Mouse (Mus musculus): ENCODE measurements around the gene Adam15. TPM values are rescaled to one million over a fixed set of nuclear protein-coding genes. Genes with fewer than 3 reads are reported as not detected.

Adam15 gene
- total RNA-seq, 2 experiments from 2014 or later, result 108 to 123 TPM

DNA sequence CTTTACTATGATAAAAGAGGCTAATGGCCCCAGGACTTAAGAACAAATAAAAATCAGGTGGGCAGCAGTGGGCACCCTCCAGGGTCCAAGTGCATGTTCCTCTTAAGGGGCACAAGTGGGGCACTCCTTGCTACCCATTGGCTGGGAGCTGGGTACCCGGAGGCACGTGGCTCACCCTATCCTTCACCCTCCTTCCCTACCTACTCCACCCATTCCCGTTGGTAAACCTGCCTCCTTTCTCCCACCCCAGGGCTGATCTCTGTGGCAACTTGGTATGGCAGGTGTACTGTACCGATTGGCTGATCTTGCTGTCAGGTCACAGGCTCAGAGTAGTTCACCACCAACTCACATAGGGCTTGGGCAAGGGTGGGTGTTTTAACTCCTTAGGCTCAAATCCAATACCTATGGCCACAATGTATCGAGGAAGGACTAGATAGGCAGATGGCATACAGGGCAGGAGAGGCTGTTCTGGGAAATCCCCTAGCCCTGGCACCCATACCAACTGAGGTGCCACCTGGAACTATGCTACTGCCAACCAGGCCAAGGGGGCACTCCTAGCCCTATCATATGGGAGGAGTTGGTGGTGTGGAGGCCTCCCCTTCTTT lies 34.0 kb upstream of the Adam15 start:
- no peak for DNase-seq

DNA sequence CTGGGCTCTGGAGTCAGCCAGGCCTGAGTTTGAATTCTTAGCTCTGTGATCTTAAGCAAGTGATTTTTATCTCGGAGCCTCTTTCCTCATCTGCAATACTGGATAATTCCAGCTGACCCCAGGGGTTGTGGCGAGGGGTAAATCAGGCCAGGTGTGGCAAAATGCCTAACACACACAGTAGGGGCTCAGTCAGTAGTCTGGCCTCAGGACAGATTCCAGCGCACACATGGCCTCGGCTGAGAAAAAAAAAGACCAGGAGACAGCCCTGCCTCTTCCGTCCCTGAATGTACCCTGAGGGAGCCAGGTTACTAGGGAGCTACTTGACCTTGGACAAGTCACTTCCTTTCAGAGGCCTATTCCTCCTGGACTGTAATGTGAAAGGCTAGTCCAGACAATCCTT lies 33.2 kb upstream of the Adam15 start:
- DNase-seq, result no peak

DNA sequence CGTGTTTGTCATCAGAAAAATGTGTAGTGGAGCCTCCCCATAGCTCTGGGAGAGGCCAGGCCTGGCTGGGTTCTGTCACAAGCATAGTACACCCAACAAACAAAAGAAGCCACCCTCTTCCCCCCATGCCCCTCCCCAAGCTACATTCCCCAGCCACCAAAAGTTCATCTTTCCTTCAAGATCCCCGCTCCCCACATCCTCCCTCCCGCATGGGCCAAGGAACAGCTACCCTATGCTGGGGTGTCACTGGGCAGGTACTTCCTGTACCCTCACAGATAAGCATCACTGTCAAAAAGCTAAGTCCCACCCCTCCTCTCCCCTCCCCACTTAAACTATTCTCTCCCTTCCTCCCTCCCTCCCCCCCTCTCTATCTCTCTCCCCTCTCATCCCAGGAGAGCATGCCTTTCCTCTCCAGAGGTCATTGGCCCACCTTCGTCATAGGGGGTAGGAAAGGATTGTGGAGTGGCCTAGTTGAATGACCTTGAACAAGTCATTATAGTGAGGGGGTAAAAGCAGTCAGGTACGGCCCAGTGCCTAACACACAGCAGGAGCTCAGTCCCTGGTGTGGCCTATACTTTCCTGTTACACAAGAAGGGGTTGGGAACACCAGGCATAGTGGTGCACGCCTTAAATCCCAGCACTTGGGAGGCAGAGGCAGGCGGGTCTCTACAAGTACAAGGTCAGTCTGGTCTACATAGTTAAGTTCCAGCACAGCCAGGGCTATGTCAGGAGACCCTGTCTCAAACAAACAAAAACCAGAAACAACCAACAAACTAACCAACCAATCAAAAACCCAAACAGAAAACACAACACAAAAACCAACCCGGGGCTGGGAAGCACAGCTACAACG lies 32.5 kb upstream of the Adam15 start:
- DNase-seq, result no peak

DNA sequence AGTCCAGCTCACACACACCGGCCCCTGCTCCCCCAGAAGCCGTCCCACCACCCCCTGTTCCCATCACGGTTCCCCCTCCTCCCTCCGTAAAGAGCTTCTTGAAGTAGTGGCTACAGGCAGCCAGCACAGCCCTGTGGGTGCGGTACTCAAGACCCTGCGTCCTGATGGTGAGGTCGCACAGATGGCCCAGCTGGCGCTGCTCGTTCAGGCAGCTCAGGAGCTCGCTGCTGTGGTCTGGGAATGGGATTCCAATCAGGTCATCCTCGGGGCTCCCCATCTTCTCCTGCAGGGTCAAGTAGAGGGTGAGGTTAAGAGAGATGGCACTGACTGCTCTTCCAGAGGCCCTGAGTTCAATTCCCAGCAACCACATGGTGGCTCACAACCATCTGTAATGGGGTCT lies 31.4 kb upstream of the Adam15 start:
- DNase-seq, result no peak

DNA sequence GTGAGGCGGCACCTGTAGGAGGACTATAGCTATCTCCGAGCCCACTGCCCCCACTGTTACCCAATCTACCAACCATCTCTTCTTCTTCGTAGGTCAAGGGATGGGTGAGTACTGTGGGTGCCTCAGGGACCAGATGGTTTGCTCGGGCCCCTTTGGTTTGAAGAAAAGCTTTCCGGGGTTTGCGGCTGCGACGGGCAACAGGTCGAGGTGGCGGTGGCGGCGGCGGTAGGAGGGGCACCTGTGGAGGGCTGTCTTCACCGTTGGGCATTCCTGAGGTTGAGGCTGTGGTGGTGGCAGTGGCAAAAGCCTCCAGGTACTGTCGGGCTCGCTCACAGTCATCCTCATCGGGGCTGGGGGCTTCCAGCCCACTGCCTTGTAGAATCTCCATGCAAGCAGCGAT lies 30.9 kb upstream of the Adam15 start:
- DNase-seq, result no peak

DNA sequence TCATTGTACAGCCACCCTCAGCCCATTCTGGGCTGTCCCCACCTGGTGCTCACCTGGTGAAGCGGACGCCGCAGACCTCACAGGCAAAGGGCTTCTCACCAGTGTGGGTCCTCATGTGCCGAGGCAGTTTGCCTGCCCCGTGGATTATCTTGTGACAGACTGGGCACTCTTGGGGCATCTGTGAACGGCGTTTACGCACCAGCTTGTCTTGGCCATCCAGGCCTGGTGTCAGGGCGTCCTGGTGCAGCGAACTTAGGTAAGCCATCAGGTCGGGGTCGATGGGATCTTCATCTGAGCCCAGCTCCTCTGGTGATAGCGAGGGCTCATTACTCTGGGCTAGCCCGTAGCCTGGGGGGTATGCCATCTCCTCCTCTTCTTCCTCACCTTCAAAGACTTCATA lies 30.5 kb upstream of the Adam15 start:
- no peak for DNase-seq

DNA sequence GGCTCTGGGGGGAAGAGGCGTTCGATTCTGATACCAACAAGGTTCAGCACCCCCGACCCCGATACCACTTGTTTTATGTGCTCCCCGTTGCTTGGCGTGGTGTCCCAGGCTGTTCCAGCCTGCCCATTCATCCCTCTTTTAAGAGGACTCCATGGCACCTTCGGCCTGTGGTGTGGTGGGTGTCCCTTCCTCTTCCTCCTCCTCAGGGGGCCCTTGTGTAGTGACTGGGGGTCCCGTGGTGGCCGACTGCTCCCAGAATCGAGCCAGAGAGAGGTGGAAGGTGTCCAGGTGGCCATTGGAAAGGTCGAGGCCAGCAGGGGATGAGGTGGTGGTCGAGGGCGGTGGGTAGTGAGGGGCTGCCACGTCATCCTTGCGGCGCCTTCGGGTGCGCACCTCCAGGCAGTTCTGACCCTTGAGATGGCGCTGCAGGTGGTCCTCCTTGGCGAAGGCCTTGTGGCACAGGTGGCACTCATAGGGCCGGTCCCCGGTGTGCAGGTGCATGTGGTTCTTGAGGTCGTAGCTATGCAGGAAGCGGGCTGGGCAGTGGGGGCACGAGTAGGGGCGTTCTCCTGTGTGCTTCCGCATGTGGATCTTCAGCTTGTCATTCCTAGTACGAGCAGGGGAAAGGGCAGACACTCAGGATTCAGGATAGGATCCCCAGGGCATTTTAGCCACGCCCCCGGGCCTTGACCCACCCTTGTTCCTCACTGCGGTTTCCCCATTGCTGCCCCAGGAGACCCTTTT lies 29.8 kb upstream of the Adam15 start:
- DNase-seq, result no peak

DNA sequence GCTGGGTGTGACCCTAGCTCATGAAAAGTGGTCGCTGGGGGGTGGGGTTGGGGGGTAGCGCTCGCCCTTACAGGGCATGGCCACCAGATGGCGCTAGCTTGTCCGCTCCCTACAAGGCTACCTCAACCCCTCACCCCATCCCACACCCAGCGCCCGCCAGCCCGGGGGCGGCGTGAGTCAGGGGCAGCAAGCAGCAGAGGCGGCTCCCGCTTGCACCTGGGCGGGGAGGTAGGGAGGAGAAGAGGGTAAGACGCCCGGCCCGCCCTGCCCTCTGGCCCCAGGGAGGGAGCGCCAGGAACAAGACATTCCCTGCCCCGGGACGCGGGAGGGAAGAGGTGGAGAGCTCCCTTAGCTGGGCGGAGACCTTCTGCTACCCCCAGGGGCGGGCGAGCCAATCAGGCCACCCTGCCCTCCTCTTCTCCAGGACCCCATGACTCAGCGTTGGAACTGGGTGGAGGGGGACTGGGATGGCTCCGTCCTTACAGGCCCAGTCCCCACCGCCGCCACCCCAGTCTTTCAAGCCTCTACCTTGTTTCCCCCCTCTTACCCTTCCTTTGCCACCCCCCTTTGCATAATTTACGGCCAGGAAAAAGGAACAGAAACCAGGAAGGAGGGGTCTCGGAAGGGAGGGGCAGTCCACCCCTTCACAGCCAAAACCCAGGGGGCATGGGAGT lies 28.7 kb upstream of the Adam15 start:
- peak; percentile 78 for DNase-seq

DNA sequence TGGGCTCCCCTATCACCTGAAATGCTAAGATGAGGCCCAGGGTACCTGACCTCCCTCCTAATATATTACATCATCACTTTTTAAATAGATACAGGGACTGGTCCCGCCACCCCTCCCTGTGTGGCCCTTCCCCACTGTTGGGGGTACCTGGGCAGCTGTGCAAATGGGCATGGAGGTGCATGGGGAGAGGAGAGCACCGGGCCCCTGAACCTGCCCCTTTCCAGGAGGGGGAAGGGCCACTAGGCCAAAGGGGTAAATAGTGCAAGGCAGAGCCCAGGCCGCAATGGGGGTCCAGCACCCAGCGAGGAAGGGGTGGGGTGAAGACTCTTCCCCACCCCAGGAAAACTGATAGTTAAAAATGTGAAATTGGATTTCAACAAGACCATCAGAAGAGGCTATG lies 28.0 kb upstream of the Adam15 start:
- no peak for DNase-seq

DNA sequence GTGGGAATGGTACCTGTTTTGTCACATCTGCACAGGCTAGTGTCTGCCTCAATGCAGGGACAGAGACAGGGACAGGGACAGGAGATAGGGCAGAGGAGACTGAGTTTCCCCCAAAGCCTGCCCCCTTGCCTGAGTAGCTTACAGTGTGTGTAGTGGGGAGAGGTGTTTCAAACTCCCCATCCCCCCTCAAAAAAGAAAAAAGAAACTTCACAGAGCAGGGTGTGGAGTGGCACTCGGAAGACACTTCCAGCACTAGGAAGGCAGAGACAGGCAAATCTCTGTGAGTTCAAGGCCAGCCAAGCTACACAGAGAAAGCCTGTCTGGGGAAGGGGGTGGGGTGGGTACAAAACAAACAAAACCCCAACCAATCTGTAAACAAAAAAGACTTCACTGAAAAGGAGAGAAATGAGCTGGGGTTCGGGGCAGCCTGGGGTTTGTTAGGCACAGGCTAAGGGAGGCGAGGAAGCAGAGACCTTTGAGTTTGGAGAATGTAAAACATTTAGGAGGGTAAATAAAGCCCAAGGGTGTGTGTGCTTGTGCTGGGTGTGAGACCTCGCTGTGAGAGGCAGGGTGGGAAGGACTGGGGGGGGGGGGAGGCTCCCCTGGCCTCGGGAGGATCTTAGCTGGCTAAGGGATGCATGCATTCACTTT lies 23.9 kb upstream of the Adam15 start:
- DNase-seq, result no peak

DNA sequence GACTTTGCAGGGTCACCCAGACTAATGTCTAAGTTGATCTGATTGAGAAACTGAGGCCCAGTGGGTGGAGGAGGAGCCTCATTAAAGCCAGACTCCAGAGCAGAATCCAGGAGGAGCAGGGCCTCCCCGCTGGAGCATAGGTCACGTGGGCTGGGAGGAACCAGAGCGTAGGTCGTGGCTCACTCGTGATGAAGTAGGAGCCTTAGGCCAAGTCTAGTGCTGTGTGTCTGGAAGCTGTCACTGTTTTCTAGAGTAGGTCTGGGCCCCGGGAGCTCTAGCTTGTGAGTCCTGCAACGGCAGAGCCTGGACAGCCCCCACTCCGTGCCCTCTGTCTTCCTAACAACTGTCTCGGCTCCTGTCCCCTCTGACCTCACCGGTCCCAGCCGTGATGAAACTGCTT lies 17.5 kb upstream of the Adam15 start:
- no peak for DNase-seq

DNA sequence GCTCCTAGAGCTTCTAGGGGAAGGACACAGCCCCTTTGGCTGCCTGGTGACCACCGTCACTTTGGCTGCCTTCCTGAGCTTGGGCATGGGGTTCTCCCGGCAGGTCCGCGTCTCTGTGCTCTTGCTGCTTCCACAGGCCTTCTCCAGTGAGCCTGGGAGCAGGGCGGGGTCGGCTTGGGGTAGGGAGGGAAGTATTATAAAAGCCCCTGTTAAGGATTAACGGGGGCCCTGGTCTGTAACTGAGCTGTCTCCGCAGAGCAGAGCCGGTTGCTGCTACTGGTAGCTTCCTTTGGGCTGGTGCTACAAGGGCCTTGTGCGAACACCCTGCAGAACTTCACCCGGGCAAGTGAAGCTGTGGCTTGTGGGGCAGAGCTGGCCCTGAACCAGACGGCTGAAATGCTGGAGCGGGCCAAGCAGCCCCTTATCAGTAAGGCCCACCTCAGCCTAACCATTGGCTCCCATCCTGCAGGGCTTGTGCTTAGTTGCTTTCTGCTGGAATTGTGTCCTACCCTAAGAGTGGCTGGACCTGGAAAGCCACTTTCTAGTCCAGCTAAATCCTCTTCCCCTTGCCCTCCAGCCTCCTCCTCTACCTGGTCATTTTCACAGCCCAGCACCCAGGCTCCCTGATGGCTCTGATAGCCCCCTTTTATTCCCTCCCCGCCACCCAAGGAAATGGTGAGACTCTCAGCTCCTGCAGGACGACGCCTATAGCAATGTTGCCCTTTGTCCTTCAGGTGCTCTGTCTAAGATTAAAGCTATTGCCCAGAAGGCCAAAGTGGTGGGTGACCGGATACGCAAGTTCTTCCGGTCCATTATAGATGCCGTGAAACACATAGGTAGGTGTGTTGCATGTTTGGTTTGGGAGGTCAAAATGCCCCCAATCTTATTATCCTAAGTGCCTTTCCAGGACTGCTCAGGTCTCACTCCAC lies 16.0 kb upstream of the Adam15 start:
- no peak for DNase-seq

DNA sequence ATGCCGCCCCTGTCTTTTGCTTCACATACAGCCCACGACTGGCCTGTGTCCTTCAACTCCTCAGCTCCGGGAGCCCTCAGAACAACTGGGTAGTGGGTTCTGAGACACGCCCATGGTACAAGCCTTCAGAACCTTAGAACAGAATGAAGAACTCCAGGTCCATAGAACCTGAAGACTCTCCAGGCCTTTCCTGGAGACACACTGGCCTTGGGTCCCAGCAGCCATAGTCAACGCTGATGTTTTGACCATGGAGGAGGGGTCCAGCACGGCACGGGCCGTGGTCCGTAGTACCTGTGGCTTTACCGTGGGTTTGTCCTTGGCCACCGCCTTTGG lies 15.3 kb upstream of the Adam15 start, which contains the start of gene Dcst1:
TSS of gene Dcst1 (minus strand) at position 101 of the 333 bp plus-strand sequence.
- DNase-seq, result no peak

DNA sequence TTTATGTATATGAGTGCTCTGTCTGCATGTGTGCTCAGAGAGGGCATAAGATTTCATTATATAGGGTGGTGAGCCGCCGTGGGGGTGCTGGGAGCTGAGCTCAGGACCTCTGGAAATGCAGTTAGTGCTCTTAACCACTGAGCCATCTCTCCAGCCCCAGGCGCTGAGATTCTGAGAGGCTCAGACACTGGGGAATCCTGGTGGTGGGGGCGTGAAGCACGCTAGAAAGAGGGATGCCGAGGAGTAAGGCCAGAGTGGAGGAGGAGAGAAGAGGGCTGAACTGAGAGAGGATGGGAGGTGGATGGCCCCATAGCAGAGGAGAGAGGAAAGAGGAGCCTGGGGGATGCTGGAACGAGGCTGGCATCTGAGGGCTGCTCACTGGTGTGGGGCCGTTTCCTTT lies 14.8 kb upstream of the Adam15 start:
- no peak for DNase-seq

DNA sequence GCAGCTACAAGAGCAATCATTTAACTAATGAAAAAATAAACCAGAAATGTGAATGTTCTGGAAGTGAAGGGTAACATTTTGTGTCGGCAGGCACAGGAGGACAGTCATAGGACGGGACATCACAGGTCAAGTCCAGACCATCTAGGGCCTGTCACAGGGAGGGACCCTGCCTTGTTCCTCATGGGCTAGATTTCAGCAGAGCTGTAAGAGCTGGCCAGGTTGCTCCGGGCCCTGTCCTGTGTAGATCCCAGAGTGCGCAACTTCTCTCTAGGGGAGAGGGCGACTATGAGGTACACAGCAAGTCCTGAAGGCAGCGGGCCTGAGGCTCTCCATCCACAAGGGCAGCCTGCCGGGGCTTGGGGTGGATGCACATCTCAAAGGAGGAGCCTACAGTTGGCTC lies 11.9 kb upstream of the Adam15 start, which contains the start of gene Dcst2:
TSS of gene Dcst2 (plus strand) at position 301 of the 400 bp plus-strand sequence.
- DNase-seq, result no peak

DNA sequence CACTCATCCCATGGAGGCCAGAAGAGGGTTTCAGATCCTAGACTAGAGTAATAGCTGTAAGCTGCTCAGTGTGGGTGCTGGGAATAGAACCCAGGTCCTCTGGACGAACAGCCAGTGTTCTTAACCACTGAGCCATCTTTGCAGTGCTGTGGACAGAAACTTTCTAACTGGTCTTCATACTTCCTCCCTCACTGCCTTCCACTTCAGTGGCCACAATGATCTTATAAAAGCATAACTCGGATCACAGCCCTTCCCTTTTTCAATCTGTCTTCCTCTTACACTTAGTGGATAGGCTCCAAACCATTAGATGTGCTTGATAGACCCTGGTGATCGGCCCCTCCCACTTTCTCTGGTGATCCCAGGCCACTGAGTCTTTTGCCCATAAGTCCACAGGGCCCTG lies 10.4 kb upstream of the Adam15 start:
- DNase-seq, result no peak

DNA sequence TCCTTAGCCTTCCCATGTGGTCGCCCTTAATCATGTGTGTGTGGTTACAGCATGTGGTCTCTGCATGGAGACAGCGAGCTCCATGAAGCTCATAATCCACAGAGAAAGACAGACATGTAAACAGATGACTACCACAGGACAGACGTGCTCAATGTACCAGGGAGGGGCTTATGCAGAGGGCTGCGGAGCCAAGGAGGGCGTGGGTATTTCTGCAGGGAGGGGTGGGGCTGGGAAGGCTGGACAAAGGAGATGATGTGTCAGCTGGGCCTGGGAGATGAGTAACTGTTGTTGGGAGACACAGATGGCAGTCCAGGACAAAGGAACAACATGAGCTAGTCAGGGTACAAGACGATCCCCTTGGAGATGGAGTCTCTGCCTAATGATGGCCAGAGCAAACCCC lies 9.8 kb upstream of the Adam15 start:
- no peak for DNase-seq

DNA sequence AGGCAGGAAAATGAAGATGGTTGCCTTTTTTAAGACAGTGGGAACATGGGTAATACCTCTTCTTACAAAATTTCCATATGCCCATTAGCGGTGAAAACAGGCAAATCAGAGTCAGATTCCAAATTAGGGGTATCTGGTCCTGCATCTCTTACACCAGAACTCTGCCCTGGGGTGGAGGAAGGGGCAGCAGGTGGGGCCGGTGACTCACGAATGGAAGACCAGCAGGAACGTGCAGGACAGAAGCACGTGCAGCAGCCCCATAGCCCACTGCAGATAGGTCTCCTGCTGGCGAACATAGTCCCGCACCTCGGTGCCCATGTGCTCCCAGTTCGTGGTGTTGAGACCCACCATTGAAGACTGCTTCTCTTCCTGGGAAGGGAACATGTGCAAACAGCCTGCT lies 6.2 kb upstream of the Adam15 start:
- DNase-seq, result no peak

DNA sequence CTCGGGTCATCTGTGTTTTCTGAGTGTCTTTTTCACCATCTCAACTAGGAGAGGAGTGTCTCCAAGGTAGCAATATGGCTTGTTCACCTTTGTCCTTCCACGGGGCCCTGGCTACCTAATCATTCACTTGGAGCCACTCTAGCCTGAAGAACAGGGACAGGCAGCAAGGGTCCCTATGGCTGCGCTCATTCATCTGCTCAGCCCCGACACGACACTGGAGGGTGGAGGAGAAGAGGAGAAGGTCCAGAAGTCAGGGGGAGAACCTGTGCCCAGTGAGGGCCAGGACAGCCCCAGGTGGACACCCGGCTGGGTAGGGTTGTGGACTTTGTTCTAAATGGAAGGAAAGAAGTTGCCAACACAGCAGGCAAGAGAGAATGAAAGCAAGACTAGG lies 5.7 kb upstream of the Adam15 start:
- no peak for DNase-seq

DNA sequence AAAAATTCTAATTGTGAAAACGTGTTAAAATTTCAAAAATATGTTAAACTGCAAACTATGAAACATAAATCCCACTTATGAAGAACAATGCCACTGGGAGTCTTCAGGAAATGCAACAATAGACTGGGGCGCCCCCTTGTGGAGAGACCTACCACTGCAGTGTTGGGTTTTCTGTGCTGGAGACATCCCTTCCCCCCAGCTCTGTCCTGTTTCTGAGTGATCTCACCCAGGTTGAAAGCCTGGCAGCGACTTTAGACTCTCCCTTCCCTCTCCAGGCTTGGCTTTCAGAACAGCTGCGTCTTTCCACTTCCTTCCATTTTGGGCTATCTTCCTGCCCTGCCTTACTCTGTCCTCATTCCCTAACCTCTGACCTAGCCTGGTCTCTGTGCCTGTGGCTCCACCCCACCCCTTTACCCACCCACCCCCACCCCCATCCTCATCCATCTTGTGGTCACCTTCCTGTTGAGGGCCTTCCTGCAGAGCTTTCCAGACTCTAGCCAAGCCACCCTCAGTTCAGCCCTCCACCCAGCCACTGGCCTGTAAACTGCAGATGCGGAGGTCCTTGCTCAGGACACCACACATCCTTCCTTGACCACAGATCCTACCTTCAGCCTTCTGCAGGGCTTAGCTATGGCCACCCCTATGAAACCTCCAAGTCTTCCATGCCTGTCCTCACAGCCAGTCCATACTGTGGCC lies 5.2 kb upstream of the Adam15 start:
- DNase-seq, result peak; percentile 81 to 86

DNA sequence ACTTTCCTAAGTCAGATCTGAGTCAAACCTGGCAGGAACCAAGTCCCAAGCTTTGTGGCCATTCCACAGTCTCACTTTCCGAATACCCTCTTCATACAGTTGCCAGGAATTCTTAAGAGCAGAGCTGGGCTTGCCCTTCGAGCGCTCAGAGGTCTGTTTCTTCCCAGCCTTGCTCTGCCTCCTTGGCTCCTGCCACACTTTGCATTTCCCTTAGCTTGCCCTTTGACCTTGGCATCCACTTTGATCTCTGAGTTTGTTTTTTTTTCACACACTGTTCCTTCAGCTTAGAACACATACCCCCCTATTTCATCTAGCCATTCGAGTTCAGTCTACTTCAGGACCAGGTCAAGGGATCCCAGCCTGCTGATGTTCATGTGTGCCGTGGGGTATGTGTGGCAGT lies 1.5 kb upstream of the Adam15 start:
- DNase-seq, result no peak
